Mouse (Mus musculus): ENCODE data around the gene Spata25. TPM values are rescaled to one million over a fixed set of nuclear protein-coding genes. Genes with fewer than 3 reads are reported as not detected.

Gene Spata25
- polyA plus RNA-seq, 1 experiment from 2014 or later: 0.47 TPM

DNA sequence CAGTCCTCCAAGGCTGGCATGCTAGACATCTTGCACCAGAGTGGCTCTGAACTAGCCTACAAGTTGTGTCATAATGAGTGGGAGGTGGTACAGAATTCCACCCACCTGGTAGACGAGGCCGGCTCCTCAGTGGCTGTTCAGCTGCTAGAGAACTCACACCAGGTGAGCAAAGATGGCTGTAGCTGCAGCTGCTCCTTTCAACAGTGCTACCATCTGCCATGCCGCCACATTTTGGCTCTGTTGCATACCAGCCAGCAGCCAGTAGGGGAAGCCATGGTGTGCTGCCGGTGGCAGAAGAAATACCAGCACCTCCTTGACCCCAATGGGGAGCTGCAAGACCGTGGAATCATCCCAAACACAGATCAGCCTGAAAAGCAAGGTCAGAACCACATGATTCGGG is 7.3 kb downstream of the Spata25 start:
- 89% methylated on average over 6 of the region's 6 CpGs for WGBS
- no peak overlapping the region for H3K4me3 ChIP-seq (replicated peaks; ENCODE audit: low read length)
- peaks cover 14% of the 10 kb centered on the region for H3K4me1 ChIP-seq (replicated peaks; ENCODE audit: control insufficient read depth, insufficient read depth, low read length)
- no peak for ATAC-seq
- H3K27ac ChIP-seq (ENCODE audit: low read length): no peak overlapping the region
- no peak overlapping the region for H3K9ac ChIP-seq (replicated peaks; ENCODE audit: low read depth, low read length)
- peaks cover 18% of the 10 kb centered on the region for H3K36me3 ChIP-seq (ENCODE audit: control insufficient read depth, insufficient read depth)
- no peaks in the 10 kb centered on the region for H3K9me3 ChIP-seq (ENCODE audit: control insufficient read depth, low read length)
- H3K4me2 ChIP-seq (ENCODE audit: low read length): no peak overlapping the region
- H3K27me3 ChIP-seq (replicated peaks; ENCODE audit: control insufficient read depth, insufficient read depth, low read length): no peaks in the 10 kb centered on the region

DNA sequence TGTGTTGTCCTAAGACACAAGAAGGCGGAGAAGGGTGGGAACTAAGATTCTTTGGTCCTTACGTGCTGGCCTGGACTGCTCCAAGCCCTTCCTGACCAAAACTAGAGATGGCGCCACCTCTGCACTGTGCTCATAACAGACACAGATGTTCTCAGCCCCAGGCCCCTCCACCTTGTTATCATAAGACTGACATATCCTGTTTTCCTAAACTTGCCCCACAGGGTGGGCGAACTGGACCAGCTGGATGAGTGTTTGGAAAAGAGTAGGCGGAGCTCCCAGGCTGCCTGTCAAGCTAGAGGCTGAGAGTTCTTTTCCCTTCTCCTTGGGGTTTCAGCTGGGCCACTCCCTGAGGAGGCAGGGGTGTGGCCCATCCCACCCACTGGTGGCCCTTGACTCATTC is 10.6 kb downstream of the Spata25 start:
- Histone ChIP-seq H3K9ac (replicated peaks; ENCODE audit: low read depth, low read length) (no peak overlapping the region), H3K27me3 (replicated peaks; ENCODE audit: control insufficient read depth, insufficient read depth, low read length) (no peaks in the 10 kb centered on the region), H3K9me3 (ENCODE audit: control insufficient read depth, low read length) (no peaks in the 10 kb centered on the region), H3K4me2 (ENCODE audit: low read length) (no peak overlapping the region), H3K27ac (ENCODE audit: low read length) (no peak overlapping the region), H3K4me3 (replicated peaks; ENCODE audit: low read length) (no peak overlapping the region), H3K4me1 (replicated peaks; ENCODE audit: control insufficient read depth, insufficient read depth, low read length) (peaks cover 6% of the 10 kb centered on the region), H3K36me3 (ENCODE audit: control insufficient read depth, insufficient read depth) (peaks cover 10% of the 10 kb centered on the region)
- ATAC-seq: no peak
- 81% methylated on average over 5 of the region's 5 CpGs for WGBS

DNA sequence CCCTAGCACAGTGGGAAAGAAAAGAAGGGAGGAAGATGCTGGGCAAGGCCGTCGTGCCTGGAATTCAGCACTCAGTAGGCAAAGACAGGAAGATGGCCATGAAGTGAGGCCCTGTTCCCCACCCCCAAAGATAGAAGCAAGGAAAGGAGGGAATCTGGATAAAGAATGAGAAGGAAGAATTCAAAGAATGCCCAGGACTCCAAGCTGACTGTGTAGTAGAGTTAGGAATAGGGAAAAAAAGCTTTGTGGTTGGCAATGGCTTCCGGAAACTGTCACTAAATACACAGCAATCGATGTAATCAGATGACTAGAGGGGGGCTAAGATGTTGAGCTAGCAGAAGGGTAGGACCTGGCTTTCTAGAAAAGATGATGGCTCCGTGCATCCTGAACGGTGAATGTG is 11.1 kb downstream of the Spata25 start:
- ATAC-seq: no peak
- no peak overlapping the region for H3K27ac ChIP-seq (ENCODE audit: low read length)
- H3K4me1 ChIP-seq (replicated peaks; ENCODE audit: control insufficient read depth, insufficient read depth, low read length): peaks cover 2% of the 10 kb centered on the region
- peaks cover 10% of the 10 kb centered on the region for H3K36me3 ChIP-seq (ENCODE audit: control insufficient read depth, insufficient read depth)
- no peaks in the 10 kb centered on the region for H3K9me3 ChIP-seq (ENCODE audit: control insufficient read depth, low read length)
- no peak overlapping the region for H3K9ac ChIP-seq (replicated peaks; ENCODE audit: low read depth, low read length)
- H3K27me3 ChIP-seq (replicated peaks; ENCODE audit: control insufficient read depth, insufficient read depth, low read length): no peaks in the 10 kb centered on the region
- no peak overlapping the region for H3K4me2 ChIP-seq (ENCODE audit: low read length)
- H3K4me3 ChIP-seq (replicated peaks; ENCODE audit: low read length): no peak overlapping the region
- WGBS: 94% methylated on average over 6 of the region's 6 CpGs

DNA sequence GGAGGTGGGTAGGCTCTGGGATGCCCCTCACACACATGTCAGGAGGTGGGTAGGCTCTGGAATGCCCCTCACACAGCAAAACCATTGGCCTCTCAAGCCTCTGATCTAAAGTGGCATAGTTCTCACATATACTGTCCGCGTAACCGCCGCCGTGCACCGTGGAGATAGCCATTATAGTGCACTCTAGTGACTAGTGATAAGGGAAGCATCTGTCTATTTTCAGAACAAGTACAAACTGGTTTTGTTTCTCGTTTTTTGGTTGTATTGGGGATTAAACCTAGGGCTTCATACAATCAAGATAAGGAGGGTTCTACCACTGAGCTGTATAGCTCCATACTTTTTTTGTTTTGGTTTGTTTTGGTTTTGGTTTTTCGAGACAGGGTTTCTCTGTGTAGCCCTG is 12.5 kb downstream of the Spata25 start:
- no peaks in the 10 kb centered on the region for H3K4me1 ChIP-seq (replicated peaks; ENCODE audit: control insufficient read depth, insufficient read depth, low read length)
- ATAC-seq: no peak
- no peaks in the 10 kb centered on the region for H3K27me3 ChIP-seq (replicated peaks; ENCODE audit: control insufficient read depth, insufficient read depth, low read length)
- H3K9me3 ChIP-seq (ENCODE audit: control insufficient read depth, low read length): no peaks in the 10 kb centered on the region
- WGBS: 92% methylated on average over 8 of the region's 8 CpGs
- no peak overlapping the region for H3K9ac ChIP-seq (replicated peaks; ENCODE audit: low read depth, low read length)
- no peak overlapping the region for H3K4me2 ChIP-seq (ENCODE audit: low read length)
- no peak overlapping the region for H3K27ac ChIP-seq (ENCODE audit: low read length)
- H3K4me3 ChIP-seq (replicated peaks; ENCODE audit: low read length): no peak overlapping the region
- peaks cover 6% of the 10 kb centered on the region; the same call in 1 of the 2 replicates for H3K36me3 ChIP-seq (ENCODE audit: control insufficient read depth, insufficient read depth)

DNA sequence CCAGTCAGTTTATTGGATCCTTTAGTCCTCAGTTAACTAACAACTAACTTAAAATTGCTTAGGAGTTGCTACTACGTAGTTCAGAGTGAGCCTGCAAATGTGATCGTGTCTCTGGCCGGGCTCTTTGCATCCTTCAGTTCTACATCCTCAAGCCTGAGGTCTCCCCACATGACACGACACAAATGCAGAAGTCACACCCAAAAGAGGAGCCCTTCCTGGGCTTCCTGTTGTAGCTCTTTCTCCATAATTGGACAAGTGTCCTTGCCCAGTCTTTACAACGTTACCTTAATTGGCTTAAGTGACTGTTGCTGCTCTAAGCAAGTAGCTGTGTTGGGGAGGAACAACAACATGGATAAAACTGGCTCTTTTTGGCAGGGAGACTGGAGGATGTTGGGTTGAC is 13.0 kb downstream of the Spata25 start:
- Histone ChIP-seq H3K27me3 (replicated peaks; ENCODE audit: control insufficient read depth, insufficient read depth, low read length) (no peaks in the 10 kb centered on the region), H3K4me1 (replicated peaks; ENCODE audit: control insufficient read depth, insufficient read depth, low read length) (no peaks in the 10 kb centered on the region), H3K27ac (ENCODE audit: low read length) (no peak overlapping the region), H3K9me3 (ENCODE audit: control insufficient read depth, low read length) (no peaks in the 10 kb centered on the region), H3K9ac (replicated peaks; ENCODE audit: low read depth, low read length) (no peak overlapping the region), H3K4me3 (replicated peaks; ENCODE audit: low read length) (no peak overlapping the region), H3K4me2 (ENCODE audit: low read length) (no peak overlapping the region), H3K36me3 (ENCODE audit: control insufficient read depth, insufficient read depth) (peaks cover 6% of the 10 kb centered on the region; the same call in 1 of the 2 replicates)
- no peak for ATAC-seq
- WGBS: 90% methylated on average over 5 of the region's 5 CpGs

DNA sequence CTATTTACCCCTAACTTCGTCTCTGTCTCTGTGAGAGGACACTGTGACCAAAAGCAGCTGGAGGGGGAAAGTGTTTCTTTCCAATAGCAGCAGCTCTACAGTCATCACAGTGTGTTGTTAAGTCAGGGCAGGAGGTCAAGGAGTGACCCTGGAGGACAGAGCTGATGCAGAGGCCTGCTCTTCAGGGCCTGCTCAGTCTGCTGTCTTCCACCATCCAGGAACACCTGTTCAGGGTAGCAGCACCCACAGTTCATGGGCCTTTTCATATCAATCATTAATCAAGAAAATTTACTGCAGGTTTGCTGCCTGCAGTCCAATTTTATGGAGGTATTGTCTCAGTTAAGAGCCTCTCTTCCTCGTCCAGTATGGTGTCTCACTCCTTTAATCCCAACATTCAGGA is 14.8 kb downstream of the Spata25 start:
- H3K27me3 ChIP-seq (replicated peaks; ENCODE audit: control insufficient read depth, insufficient read depth, low read length): no peaks in the 10 kb centered on the region
- ATAC-seq: no peak
- H3K4me3 ChIP-seq (replicated peaks; ENCODE audit: low read length): no peak overlapping the region
- no peak overlapping the region for H3K4me2 ChIP-seq (ENCODE audit: low read length)
- no peaks in the 10 kb centered on the region for H3K4me1 ChIP-seq (replicated peaks; ENCODE audit: control insufficient read depth, insufficient read depth, low read length)
- 54% methylated on average over 2 of the region's 2 CpGs for WGBS
- no peak overlapping the region for H3K27ac ChIP-seq (ENCODE audit: low read length)
- H3K36me3 ChIP-seq (ENCODE audit: control insufficient read depth, insufficient read depth): peaks cover 3% of the 10 kb centered on the region; the same call in 1 of the 2 replicates
- H3K9ac ChIP-seq (replicated peaks; ENCODE audit: low read depth, low read length): no peak overlapping the region
- no peaks in the 10 kb centered on the region for H3K9me3 ChIP-seq (ENCODE audit: control insufficient read depth, low read length)

DNA sequence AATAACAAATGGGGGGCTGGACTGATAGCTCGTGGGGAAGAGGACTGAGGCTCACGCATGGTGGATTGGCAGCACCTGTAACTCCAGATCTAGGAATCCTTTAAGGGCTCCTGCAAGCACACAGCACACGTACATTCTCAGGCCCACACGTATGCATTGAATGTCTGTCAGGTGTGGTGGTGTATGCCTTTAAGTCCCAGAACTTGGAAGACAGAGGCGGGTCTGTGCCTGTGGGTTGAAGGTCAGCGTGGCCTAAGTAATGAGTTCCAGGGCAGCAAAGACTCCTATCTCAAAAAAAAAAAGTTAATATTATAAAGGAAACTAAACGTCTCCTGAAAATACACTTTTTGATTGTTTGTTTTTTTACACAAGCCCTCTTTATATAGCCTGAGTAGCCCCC is 21.7 kb downstream of the Spata25 start:
- H3K27ac ChIP-seq (ENCODE audit: low read length): no peak overlapping the region
- H3K27me3 ChIP-seq (replicated peaks; ENCODE audit: control insufficient read depth, insufficient read depth, low read length): no peaks in the 10 kb centered on the region
- 83% methylated on average over 7 of the region's 7 CpGs for WGBS
- ATAC-seq: no peak
- H3K9ac ChIP-seq (replicated peaks; ENCODE audit: low read depth, low read length): no peak overlapping the region
- no peak overlapping the region for H3K4me3 ChIP-seq (replicated peaks; ENCODE audit: low read length)
- H3K9me3 ChIP-seq (ENCODE audit: control insufficient read depth, low read length): no peaks in the 10 kb centered on the region
- peaks cover 32% of the 10 kb centered on the region for H3K4me1 ChIP-seq (replicated peaks; ENCODE audit: control insufficient read depth, insufficient read depth, low read length)
- no peak overlapping the region for H3K4me2 ChIP-seq (ENCODE audit: low read length)
- no peaks in the 10 kb centered on the region for H3K36me3 ChIP-seq (ENCODE audit: control insufficient read depth, insufficient read depth)

DNA sequence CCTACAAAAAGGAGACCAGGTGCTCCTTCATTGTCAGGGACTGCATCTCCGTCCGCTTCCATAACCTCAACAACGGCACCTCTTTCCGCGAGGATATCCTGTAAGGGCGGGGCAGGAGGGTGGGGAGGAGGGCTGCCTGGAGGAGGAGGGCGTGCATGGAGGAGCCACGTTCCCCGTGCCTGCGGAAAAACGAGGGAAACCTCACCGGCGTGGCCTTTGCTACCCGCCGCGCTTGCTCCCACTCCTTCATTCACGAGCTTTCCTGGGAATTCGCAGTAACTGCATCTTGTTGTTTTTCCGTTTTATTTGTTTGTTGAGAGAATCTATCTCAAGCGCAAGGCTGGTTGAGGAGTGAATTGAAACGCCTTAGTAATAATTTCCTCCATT is 23.0 kb downstream of the Spata25 start:
- Histone ChIP-seq H3K4me2 (ENCODE audit: low read length) (peak overlapping the region; percentile 78), H3K4me1 (replicated peaks; ENCODE audit: control insufficient read depth, insufficient read depth, low read length) (peaks cover 32% of the 10 kb centered on the region), H3K36me3 (ENCODE audit: control insufficient read depth, insufficient read depth) (no peaks in the 10 kb centered on the region), H3K9ac (replicated peaks; ENCODE audit: low read depth, low read length) (peak overlapping the region; percentile 74), H3K9me3 (ENCODE audit: control insufficient read depth, low read length) (no peaks in the 10 kb centered on the region), H3K27me3 (replicated peaks; ENCODE audit: control insufficient read depth, insufficient read depth, low read length) (no peaks in the 10 kb centered on the region), H3K27ac (ENCODE audit: low read length) (peak overlapping the region; percentile 76), H3K4me3 (replicated peaks; ENCODE audit: low read length) (peak overlapping the region; percentile 75)
- WGBS: under 1% methylated on average over 21 of the region's 21 CpGs
- peak; percentile 34; the same call in 1 of the 2 replicates for ATAC-seq

DNA sequence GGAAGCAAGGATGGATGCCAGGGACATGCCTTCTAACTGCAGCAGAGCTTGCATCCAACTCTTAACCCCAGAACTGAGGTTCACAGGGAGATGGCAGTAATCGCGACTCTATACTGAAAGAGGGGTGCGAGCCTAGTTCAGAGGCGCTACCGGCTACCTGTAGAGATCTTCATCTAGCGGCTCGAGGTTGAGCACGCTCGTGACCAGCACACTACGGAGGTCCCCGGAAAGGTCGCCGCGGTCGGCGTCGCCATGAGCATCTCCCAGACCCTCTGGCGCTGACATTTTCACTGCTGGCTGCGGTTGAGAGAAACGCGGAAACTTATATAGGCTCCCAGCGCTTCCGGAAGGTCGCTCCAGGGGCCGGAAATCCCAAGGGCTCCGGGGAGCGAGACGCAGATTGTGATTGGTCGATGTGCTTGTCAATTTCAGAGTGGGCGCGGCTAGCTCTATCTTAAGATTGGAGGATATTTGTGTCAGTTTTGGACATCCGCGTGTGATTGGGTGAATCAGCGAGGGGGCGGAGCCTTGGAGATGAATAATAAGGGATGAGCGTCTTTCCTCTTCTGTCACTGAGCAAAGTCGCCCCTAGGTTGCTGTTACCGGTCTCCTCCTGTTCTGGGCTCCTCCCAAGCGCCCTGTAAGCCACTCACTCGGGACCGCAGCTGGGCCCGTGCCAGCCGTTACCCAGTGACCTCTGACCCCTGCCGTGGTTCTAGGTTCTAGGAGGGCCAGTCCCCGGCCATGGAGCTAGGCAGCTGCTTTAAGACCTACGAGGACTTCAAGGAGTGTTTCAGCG is 23.6 kb downstream of the Spata25 start, which contains the start of the genes Acot8 and Zswim3:
TSS of gene Acot8 (minus strand) at position 350 of the 799 bp plus-strand sequence.
TSS of gene Zswim3 (plus strand) at position 566 of the 799 bp plus-strand sequence.
- H3K4me1 ChIP-seq (replicated peaks; ENCODE audit: control insufficient read depth, insufficient read depth, low read length): peaks cover 32% of the 10 kb centered on the region
- H3K36me3 ChIP-seq (ENCODE audit: control insufficient read depth, insufficient read depth): no peaks in the 10 kb centered on the region
- peak within 1 kb of the TSS; percentile 78 for H3K4me2 ChIP-seq (ENCODE audit: low read length)
- no peaks in the 10 kb centered on the region for H3K9me3 ChIP-seq (ENCODE audit: control insufficient read depth, low read length)
- peak within 1 kb of the TSS; percentile 83 for H3K27ac ChIP-seq (ENCODE audit: low read length)
- peak; percentile 98 for ATAC-seq
- no peaks in the 10 kb centered on the region for H3K27me3 ChIP-seq (replicated peaks; ENCODE audit: control insufficient read depth, insufficient read depth, low read length)
- peak within 1 kb of the TSS; percentile 80 for H3K9ac ChIP-seq (replicated peaks; ENCODE audit: low read depth, low read length)
- 0% methylated on average over 47 of the region's 47 CpGs for WGBS
- H3K4me3 ChIP-seq (replicated peaks; ENCODE audit: low read length): peak within 1 kb of the TSS; percentile 75
